Mouse (Mus musculus) adrenal gland, adult (tissue): ENCODE measurements around the gene Styxl1.

Source experiments
- DNase-seq, 2 experiments: peaks; one replicate each; pipeline ENCODE4 v3.0.0; 2022 to 2023; ENCODE audit warnings: low spot score in 1 of 2; ENCODE audit not compliant: inconsistent age in 2 of 2

The Styxl1 gene

DNA sequence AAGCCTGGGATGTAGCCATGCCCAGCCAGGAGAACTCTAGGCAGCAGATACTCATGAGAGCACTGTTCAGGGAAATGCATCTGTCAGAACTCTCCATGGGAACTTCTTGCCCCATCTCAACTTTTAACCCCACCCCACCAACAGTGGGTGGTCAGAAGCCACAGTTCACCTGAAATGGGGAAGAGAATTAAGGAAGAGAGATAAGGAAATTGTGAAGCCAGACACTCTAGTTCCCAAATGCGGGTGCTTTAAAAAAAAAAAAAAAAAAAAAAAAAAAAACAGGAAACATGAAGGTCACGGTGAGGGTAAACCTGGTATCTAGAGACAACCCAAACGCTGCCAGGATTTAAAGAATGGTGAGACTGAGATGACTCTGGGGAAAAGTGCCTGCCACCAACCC lies 5.7 kb downstream of the Styxl1 start:
- DNase-seq, result no peak

DNA sequence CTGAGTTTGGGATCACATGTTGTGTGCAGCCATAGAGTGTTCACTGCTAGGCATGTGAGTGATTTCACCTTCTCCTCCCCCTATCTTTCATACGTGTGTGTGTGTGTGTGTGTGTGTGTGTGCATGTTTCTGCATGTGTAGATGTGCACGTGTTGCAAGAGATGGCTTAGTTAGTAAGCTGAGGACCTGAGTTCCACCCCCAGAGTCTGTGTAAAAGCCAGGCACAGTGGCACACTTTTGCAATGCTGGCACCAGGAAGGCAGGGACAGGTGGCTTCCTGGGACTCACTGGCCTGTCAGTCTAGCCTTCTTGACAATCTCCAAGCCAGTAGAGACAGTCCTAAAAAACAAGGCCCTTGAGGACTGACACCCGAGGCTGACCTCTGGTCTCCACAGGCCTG lies 13.2 kb downstream of the Styxl1 start:
- no peak for DNase-seq

DNA sequence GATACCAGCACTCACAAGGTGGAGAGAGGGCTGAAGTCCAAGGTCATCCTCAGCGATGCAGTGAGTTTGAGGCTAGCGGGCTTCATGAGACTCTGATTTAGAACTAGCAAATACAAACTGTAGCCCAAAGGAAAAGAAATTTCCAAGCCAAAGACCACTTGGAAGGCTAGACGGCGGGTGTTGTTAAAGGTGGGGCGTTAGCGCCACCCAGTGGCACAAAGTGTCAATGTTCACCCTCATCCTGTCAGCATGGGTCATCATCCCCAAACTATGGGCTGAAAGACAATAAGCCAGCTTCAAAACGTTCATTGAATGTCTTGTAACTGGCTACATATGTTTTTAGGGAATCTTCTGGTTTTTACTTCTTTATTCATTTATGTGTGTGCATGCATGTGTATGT lies 14.7 kb downstream of the Styxl1 start:
- peak; percentile 67 to 92 for DNase-seq

DNA sequence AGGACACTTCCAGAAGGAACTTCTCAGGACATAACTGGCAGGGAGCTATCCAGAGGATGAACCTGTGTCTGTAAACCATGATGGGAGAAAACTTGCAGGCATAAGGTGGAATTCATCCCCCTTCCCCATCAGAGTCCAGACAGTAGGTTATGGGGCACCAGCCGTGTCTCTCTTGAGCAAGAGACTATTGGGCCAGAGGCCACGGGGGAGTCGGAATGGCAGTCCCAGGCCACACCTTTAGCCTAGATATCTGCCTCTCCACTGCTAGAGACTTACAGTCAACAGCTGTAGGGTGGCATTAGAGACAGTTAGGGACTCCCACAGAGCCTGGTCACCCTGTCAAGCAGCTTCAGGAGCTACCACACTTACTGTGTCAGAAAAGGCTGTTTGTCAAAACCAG lies 16.3 kb downstream of the Styxl1 start:
- DNase-seq, result peak in 1 of 2 experiments; percentile 50

DNA sequence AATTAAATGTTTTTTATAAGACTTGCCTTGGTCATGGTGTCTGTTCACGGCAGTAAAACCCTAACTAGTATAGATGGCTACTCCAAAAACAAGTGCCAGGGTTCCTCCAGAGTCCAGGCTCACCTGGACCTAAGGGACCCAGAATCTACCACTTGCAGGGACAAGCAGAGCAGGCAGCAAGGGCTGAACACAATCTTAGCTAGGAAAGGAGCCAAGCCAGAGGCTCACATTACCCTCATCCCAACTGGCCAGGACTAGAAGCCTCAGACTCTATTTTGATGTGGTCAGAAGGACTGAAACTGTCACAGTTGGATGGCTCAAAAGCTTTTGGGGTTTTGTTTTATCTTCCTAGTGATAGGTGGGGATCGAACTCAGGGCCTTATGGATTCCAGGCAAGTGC lies 26.6 kb downstream of the Styxl1 start:
- no peak for DNase-seq

DNA sequence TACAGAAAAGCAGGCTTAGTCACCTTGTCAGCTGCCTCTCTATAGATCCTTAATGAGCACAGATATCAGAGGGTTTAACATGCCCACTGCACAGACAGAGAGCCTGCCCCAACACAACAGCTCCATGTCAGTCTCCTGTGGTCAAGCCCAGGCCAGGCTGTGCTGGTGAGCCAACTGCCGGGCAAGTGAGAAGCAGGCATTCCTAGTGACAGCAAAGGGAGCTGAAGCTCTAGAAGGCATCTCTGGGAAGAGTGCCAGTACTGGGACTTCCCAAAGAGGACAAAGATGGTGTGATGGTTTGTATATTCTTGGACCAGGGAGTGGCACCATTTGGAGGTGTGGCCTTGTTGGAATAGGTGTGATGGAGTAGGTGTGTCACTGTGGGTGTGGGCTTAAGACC lies 27.1 kb downstream of the Styxl1 start:
- DNase-seq, result no peak

DNA sequence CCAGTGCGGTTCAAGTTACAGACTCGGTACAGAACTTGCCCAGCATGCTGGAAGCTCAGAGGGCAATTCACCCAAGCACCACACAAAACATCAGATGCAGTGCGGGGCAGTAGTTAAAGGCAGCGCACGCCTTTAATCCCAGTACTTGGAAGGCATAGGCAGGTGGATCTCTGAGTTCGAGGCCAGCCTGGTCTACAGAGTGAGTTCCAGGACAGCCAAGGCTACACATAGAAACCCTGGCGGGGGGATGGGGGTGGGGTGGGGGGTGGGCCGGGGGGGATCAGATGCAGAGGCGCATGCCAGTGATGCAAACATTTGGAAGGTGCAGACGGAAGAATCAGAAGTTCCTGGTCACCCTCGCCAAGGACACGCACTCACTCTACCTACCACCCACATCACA lies 33.4 kb downstream of the Styxl1 start:
- no peak for DNase-seq

DNA sequence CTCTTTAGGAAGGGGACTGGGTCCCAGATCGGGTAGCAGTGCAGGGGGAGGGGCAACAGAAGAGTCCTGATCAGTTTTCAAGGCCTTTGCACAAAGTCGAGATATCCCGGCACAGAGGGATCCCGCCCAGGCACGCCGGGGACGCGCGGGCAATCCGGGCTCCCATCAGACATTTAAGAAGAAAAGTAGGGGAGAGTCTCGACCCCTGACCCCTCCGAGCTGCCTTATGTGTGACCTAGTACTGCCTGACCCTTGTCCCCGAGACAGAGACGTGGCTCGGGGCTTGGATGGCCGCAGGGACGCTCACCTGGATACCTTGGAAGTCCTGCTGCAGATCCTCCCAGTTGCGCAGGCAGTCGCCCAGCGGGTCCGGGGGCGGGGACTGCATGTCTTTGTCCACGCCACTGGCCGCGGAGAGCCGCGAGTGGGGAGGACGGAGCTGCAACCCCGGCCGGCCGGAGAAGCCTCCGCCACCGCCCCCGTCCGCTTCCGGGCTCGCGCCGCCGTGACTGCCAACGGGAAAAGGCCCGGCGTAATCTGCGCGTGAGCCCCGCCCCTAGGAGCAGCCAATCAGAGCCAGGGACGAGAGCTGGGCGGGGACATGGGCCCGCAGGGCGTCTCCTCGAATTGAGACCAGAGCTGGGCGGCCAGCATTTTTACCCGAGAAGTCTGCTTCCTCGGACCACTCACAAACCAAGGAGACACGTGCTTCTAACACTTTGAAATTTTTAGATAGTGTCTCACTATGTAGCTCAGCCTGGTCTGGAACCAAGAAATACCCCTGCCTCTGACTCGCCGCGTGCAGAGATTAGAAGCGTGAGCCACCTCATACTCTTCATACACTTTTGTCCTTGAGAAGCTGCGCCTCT lies 34.2 kb downstream of the Styxl1 start, which contains the start of gene Tmem120a:
Gene Tmem120a, minus strand, starts transcription at position 708 of the 869 bp plus-strand sequence.
- DNase-seq, result peak; percentile 96 to 98

DNA sequence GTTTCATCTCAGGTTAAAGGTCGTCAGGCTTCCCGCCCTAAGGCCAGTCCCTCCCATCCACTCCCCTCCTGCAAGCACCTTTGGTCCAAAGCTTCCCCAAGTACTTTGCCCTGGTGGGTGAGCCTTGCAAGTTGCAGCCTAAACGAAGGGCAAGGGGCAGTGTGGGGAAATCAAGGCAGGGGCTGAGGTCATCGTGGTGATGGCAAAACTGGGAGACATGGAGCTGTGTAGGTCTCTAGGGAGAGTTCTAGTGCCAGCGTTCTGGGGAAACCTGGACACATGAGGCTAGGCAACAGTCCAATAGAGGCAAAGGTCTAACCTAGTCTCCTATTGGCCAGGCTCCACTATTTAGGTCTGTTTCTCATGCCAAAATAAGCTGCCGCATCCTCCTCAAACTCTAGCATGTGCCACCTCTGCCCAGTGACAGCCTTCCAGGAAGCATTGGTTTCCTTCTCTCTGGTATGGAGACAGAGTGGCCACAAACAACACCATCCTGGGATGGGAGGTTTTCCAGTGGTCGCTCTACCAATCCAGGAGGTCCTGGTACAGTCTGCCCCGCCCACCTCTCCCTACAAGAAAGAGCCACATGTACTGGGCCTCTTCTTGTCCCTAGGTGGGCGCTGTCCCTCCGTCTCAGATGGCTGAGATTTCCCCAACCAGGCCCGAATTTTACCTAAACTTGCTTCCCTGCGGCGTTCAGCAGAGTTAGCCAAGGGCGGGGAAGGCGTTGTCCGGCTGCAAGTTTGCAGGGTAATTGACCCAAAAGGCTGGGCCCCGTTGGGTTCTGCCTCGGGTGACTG lies 35.0 kb downstream of the Styxl1 start:
- peak in 1 of 2 experiments; percentile 71 for DNase-seq

DNA sequence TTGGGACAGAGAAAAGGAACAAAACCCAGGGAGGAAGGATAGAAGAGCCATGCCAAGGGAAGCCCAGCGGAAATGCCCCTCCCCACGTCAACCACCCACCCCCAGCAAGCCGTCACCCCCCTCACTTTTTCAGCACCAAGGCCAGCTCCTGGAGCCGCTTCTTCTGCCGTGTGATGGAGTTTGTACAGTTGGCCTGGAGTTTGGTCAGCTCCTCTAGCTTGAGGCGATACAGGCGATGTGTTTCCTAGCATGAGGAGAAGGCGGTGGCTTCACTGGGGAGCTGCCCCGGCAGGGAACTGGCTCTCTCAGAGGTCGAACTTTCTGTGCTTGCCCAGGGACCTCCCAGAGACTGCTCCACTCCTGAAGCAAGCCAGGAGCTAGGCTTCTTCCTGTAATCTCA lies 36.0 kb downstream of the Styxl1 start:
- peak in 1 of 2 experiments; percentile 48 for DNase-seq

DNA sequence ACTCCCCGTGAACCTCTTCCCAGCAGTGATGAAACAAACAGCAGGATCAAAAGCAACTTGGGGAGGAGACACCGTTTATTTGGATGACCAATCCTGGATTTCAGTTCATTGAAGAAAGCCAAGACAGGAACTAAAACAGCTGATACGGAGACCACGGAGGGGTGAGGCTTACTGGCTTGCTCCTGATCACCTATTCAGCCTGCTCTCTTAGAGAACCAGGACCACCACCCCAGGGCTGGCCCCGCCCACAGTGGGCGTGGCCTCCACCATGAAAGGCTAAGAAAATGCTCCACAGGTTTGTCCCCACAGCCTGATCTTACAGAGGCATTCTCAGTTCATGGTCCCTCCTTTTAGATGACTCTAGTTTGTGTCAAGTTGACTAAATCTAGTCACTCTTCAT lies 39.9 kb downstream of the Styxl1 start:
- peak in 1 of 2 experiments; percentile 38 for DNase-seq

DNA sequence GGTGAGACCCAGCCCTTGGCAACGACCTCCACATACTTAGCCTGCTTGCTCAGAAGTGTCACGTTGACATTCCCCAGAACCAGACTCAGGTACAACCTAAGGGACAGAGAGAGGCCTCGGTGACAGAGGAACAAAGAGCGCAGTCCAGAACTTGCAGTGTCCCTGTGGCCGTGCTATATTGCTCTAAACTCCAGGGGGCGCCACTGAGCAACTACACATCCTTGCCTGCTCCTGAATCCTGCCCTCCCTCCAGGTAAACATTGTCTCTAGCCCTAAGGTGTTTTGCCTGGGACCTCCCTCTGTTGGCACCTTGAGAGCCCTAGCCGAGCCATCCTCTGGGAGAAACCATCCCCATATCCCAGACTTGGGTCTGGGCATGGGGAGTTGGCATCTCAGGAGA lies 41.0 kb downstream of the Styxl1 start:
- DNase-seq, result peak in 1 of 2 experiments; percentile 68

DNA sequence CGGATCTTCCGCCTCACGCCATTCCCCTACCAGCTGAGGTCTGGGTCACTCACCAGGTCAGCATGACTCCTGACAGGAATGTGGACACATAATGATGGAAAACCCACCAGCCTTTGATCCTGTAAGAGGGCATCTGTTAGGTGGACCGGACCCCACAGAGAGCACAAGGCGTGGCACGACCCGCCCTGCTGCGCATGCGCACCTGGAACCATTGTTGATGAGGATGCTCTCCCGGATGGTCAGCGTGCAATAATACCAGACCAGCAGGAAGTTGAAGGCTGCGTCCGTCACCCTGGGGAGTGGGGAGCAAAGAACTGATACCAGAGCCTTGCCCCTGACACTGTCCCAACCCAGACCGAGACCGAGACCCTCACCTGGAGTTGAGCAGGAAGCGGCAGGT lies 41.6 kb downstream of the Styxl1 start:
- peak in 1 of 2 experiments; percentile 37 for DNase-seq

DNA sequence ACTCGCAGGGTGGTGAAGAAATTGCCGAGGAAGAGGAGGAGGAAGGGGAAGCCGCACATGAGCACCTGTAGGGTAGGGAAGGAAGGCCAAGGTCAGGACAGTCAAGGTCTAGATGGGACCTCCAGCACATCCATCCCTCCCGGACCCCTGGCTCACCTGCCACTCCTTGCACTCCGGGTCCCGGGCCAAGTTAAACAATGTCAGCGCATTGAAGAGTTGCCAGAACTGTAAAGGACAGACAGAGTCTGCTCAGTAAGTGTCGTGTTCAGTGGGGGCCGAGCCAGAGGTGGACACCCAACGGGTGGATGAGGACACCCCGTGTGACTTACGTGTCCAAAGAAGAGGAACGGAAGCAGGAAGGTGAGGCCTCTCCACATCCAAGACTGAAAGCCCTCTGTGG lies 42.4 kb downstream of the Styxl1 start:
- DNase-seq, result peak in 1 of 2 experiments; percentile 60

DNA sequence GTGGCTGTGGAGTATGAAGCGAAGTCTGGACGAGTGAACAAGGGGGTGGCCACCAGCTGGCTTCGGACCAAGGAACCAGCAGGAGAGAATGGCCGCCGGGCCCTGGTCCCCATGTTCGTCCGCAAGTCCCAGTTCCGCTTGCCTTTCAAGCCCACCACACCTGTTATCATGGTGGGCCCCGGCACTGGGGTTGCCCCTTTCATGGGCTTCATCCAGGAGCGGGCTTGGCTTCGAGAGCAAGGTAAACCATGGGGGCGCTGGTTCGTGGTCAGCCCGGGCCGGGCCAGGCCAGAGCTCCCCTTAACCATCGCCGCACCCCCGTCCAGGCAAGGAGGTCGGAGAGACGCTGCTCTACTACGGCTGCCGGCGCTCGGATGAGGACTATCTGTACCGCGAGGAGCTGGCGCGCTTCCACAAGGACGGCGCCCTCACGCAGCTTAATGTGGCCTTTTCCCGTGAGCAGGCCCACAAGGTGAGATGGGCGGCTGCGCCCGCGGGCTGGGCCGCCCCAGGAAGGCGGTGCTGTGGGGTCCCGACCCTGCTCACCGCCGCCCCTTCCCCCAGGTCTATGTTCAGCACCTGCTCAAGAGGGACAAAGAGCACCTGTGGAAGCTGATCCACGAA lies 44.0 kb downstream of the Styxl1 start:
- peak in 1 of 2 experiments; percentile 51 for DNase-seq

DNA sequence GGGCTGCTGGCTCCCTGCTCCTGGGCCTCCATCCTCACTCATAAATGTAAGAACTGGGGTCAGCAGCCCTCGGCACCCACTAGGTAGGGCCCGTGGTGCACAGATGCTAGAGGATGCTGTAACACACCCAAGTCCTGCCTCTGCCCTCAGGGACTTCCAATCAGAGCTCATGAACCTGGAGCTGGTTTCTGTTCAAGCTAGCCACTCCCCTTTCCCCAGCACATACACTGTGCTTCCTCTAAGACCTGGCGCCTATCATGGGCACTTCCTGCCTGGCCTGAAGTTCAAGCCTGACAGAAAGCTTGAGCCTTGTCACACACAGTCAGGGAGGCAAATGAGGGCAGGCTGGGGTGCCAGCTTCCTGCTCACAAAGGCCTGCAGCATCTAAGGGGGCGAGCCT lies 45.1 kb downstream of the Styxl1 start:
- DNase-seq, result no peak

DNA sequence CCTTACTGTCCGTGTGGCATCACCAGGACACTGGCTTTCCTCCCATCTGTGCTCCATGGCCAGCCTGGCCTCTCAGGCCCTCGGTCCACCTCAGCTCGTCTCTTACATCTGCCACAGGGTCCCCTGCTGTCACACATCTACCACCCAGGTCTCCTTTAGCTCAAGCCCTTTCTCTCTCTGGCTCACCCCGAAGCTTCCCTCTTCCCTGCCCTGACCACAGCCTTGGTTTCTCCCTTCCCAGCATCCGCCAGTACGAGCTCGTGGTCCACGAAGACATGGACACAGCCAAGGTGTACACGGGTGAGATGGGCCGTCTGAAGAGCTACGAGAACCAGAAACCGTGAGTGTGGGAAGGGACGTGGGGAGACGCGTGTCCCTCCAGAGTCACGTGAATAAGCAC lies 46.9 kb downstream of the Styxl1 start:
- DNase-seq, result no peak

DNA sequence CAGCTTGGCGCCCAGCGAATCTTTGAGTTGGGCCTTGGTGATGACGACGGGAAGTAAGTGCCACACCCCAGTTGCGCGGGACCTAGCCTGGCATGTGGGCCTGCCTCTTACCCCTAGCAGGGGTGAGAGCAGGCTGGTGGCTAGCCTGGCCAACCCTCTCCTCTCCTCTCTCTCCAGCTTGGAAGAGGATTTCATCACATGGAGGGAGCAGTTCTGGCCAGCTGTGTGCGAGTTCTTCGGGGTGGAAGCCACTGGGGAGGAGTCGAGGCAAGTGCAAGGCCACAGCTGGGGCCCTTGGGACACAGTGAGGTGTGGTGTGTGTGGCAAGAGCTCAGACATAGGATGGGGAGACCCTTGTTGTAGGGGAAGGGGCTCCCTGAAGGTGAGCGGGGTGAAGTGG lies 47.3 kb downstream of the Styxl1 start:
- peak in 1 of 2 experiments; percentile 47 for DNase-seq

DNA sequence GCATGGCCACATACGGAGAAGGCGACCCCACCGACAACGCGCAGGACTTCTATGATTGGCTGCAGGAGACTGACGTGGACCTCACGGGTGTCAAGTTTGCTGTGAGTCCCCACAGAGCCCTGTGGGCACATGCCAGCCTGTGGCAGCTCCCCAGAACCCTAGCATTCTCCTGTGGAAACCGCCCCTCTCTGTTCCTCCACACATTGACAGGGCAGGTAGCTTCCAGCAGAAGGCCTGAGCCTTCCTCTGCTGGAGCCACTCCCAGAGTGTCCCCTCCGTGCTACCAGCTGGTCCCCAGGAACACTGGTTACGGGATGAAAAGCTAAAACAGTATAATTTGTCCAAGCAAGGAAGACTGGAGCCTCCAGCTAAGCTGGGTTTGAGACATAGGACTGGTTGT lies 47.9 kb downstream of the Styxl1 start:
- DNase-seq, result no peak

DNA sequence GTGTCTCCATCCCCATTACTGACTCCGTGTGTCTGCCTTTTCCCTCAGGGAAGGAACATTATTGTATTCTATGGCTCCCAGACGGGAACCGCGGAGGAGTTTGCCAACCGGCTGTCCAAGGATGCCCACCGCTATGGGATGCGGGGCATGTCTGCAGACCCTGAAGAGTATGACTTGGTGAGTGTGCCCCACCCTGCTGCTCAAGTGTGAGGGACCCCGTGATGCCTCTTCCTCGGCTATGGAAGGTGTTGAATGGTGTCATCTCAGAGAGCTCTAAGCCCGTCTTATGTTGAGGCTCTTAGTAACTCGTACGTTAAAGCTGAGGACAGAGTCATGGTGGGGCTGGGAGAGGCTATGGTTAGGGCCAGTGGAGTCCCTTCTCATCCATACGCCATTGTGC lies 48.8 kb downstream of the Styxl1 start:
- DNase-seq, result no peak

DNA sequence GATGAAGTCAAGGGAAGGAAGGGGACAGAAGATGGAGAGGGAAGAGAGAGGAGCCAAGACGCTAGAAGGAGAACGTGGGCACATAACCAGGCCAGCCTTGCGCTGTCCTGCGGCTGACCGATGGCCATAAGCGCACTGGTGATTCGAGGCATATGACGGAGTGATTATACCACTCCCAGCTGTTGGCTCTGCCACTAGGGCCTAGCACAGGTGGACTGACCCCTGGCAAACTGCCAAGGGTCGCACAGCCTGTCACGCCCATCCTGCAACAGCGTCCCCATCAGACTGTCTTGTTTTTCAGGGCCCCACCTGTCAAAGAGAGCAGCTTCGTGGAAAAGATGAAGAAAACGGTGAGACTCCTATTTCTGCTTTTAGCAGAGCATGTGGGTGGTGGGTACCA lies 49.8 kb downstream of the Styxl1 start:
- no peak for DNase-seq

DNA sequence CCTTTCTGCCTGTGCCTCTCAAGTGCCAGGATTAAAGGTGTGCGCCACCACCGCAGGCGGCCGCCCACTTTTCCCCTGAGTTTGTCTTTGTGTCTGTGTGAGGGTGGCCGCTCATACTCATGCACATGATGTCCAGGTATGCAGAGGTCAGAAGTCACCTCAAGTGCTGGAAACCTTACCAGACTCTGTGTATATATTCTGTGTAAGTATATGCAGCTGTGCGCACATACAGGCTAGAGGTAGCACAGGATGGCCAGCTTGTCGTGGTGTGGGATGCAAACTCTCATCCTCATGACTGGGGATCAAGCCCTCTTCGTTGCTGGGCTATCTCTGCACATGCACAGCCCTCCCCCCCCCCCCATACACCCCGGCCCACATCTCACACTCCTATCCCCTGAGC lies 50.3 kb downstream of the Styxl1 start:
- DNase-seq, result no peak
